Comparison of ENCODE assay signal across 12 mouse cellular contexts in the genomic region with DNA sequence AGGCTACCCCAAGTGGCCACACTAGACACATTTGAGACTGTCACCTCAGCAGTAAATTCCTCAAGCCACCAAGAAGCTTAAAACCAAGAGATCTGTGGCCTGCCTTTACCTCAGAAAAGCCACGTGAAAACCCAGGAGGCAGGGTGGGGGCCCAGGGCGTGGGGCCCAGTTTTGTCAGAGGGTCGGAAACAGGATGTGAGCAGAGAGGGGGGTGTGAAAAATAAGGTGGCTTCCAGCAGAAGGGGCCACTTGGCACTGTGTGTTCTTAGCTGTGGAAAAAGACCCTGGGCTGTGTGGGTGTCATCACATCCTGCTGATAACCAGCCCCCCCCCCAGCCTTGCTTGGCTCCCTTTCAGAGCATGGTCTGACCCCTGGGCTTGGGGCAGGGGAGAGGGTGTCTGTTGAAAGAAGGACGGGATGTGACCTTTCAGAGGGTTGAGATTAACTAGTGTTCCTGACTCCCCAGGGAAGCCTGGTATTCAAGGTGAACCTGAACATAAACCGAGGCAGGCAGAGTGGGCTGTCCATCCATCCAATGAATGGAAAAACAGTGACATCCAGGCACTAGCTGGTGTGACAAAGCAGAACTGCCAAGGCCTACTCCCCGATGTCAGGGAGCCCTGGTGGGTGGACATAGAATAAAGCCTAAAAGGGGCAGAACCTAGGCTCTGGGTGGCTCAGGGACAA. TPM values are rescaled to one million over a fixed set of nuclear protein-coding genes. Genes with fewer than 3 reads are reported as not detected.
A peak's percentile ranks its signal among the peaks of the same experiment; 100 is the strongest.
DNase-seq lines count a peak whose midpoint lies in the region; ATAC-seq and TF ChIP-seq lines count a peak whose summit lies in the region.
"Had no signal": no experiment of that assay in that cellular context is flagged by ENCODE, and none has a peak within 500 bp of the region (broad histone marks: within the 10 kb centered on the region; RNA-seq: fewer than 3 reads in every experiment).

No protein-coding gene starts in this region.

- H3K9me3 ChIP-seq in stomach, embryonic 16.5 days (replicated peaks; ENCODE audit: control insufficient read depth, low read length): no peaks in the 10 kb centered on the region
- H3K9me3 ChIP-seq in stomach, postnatal 0 days (ENCODE audit: control insufficient read depth, low read length): no peaks in the 10 kb centered on the region
- no peaks in the 10 kb centered on the region for H3K9me3 ChIP-seq in neural tube, embryonic 13.5 days
- H3K9me3 ChIP-seq: neural tube, embryonic 12.5 days had no signal

- no peak overlapping the region for H3K9ac ChIP-seq in stomach, embryonic 16.5 days (ENCODE audit: low read length)
- H3K9ac ChIP-seq in stomach, postnatal 0 days (ENCODE audit: low read length): no peak overlapping the region
- no peak overlapping the region for H3K9ac ChIP-seq in neural tube, embryonic 13.5 days
- H3K9ac ChIP-seq: neural tube, embryonic 12.5 days had no signal

- no peaks in the 10 kb centered on the region for H3K4me1 ChIP-seq in stomach, embryonic 16.5 days (ENCODE audit: control insufficient read depth, insufficient read depth, low read length)
- no peaks in the 10 kb centered on the region for H3K4me1 ChIP-seq in stomach, postnatal 0 days (replicated peaks; ENCODE audit: control insufficient read depth, insufficient read depth)
- H3K4me1 ChIP-seq in neural tube, embryonic 13.5 days (replicated peaks): no peaks in the 10 kb centered on the region
- H3K4me1 ChIP-seq: neural tube, embryonic 12.5 days had no signal

- H3K4me3 ChIP-seq in stomach, embryonic 16.5 days (replicated peaks; ENCODE audit: low read length): no peak overlapping the region
- no peak overlapping the region for H3K4me3 ChIP-seq in stomach, postnatal 0 days (ENCODE audit: low read depth, low read length)
- H3K4me3 ChIP-seq in neural tube, embryonic 13.5 days: no peak overlapping the region
- H3K4me3 ChIP-seq: neural tube, embryonic 12.5 days had no signal

- 64% methylated on average over 6 of the region's 6 CpGs for WGBS in stomach, embryonic 16.5 days
- 77% methylated on average over 6 of the region's 6 CpGs for WGBS in stomach, postnatal 0 days
- WGBS in neural tube, embryonic 13.5 days: 80% methylated on average over 6 of the region's 6 CpGs

- H3K27ac ChIP-seq in stomach, embryonic 16.5 days (ENCODE audit: low read length): 0 out of 2 replicates have a peak overlapping the region, but pooled peaks have one; percentile 9
- no peak overlapping the region for H3K27ac ChIP-seq in stomach, postnatal 0 days (replicated peaks)
- peak overlapping the region; percentile 52; the same call in 1 of the 2 replicates for H3K27ac ChIP-seq in neural tube, embryonic 13.5 days (replicated peaks)
- H3K27ac ChIP-seq: neural tube, embryonic 12.5 days had no signal

- TF ChIP-seq CTCF in stomach, postnatal 0 days (IDR thresholded peaks at IDR 0.05; ENCODE audit: low read depth): no peak

- peak; percentile 37; the same call in 1 of the 2 replicates for ATAC-seq in stomach, embryonic 16.5 days (ENCODE audit: insufficient read depth, low FRiP score)
- ATAC-seq in stomach, postnatal 0 days (ENCODE audit: low FRiP score, low TSS enrichment): no peak
- peak; percentile 46 to 69 for ATAC-seq in hematopoietic stem cell, adult 5-6 weeks (replicated peaks in 1 of 2; ENCODE audit: insufficient read depth in 1 of 2, low FRiP score in 2 of 2, low TSS enrichment in 1 of 2, low read depth in 1 of 2, poor library complexity in 2 of 2, severe bottlenecking in 2 of 2)
- no peak for ATAC-seq in neural tube, embryonic 13.5 days (ENCODE audit: low read depth)
- ATAC-seq: Patski had no signal

- no peaks in the 10 kb centered on the region for H3K36me3 ChIP-seq in stomach, embryonic 16.5 days (ENCODE audit: control insufficient read depth, insufficient read depth, low read length)
- H3K36me3 ChIP-seq in stomach, postnatal 0 days (ENCODE audit: control insufficient read depth, insufficient read depth, low read length): no peaks in the 10 kb centered on the region
- H3K36me3 ChIP-seq in neural tube, embryonic 13.5 days: no peaks in the 10 kb centered on the region
- H3K36me3 ChIP-seq: neural tube, embryonic 12.5 days had no signal

- H3K4me2 ChIP-seq in stomach, embryonic 16.5 days (ENCODE audit: low read depth, low read length): no peak overlapping the region
- no peak overlapping the region for H3K4me2 ChIP-seq in stomach, postnatal 0 days (replicated peaks; ENCODE audit: low read depth)
- H3K4me2 ChIP-seq in neural tube, embryonic 13.5 days: no peak overlapping the region
- H3K4me2 ChIP-seq: neural tube, embryonic 12.5 days had no signal

- no peak for DNase-seq in stomach, postnatal 0 days (ENCODE audit: low spot score)
- no peak for DNase-seq in adrenal gland, postnatal 4 days (ENCODE audit: low spot score in 2 of 2)
- DNase-seq in right cerebral cortex, adult 18-20 months: no peak
- no peak for DNase-seq in c-Kit-positive CD71-positive TER-119-positive erythroid progenitor cells, embryonic 14.5 days (ENCODE audit: low spot score)
- no peak for DNase-seq in MN1 (ENCODE audit: low spot score)

- TF ChIP-seq EP300 in stomach, postnatal 0 days (optimal IDR thresholded peaks at IDR 0.05): no peak

- H3K27me3 ChIP-seq in stomach, embryonic 16.5 days (ENCODE audit: control insufficient read depth, insufficient read depth, low read length): no peaks in the 10 kb centered on the region
- H3K27me3 ChIP-seq in stomach, postnatal 0 days (ENCODE audit: control insufficient read depth, insufficient read depth, low read length): no peaks in the 10 kb centered on the region
- H3K27me3 ChIP-seq in neural tube, embryonic 13.5 days: no peaks in the 10 kb centered on the region
- H3K27me3 ChIP-seq: neural tube, embryonic 12.5 days; Patski had no signal

RNA-seq across cellular contexts. Expression of gene Dusp2, which starts 21.3 kb away (rescaled TPM):
- 2.5 and 2.9 TPM in 2 replicates for polyA plus RNA-seq in stomach, embryonic 16.5 days (2015; fragmentation: Nextera tagmentation; extraction: Ambion mirVana)
- polyA plus RNA-seq in stomach, postnatal 0 days (2015; fragmentation: Nextera tagmentation; extraction: Ambion mirVana): 2.6 and 3.2 TPM in 2 replicates
- 246 and 271 TPM in 2 replicates for total RNA-seq in hematopoietic stem cell, adult 5-6 weeks (2017)
- 7.5 and 9.1 TPM in 2 replicates for polyA plus RNA-seq in neural tube, embryonic 13.5 days (2015; fragmentation: Nextera tagmentation; extraction: Ambion mirVana)
- total RNA-seq in adrenal gland, postnatal 4 days (2021): 1 to 10 TPM; 2.5 to 2.7 TPM

RNA-seq across cellular contexts. Expression of gene Astl, which starts 23.8 kb away (rescaled TPM):
- not detected in 2 replicates for polyA plus RNA-seq in stomach, embryonic 16.5 days (2015; fragmentation: Nextera tagmentation; extraction: Ambion mirVana)
- polyA plus RNA-seq in stomach, postnatal 0 days (2015; fragmentation: Nextera tagmentation; extraction: Ambion mirVana): not detected in 2 replicates
- 0.05 and 0.25 TPM in 2 replicates for total RNA-seq in hematopoietic stem cell, adult 5-6 weeks (2017)
- not detected in 2 replicates for polyA plus RNA-seq in neural tube, embryonic 13.5 days (2015; fragmentation: Nextera tagmentation; extraction: Ambion mirVana)
- not detected for total RNA-seq in adrenal gland, postnatal 4 days (2021)
- total RNA-seq: heart, postnatal 14 days; left cerebral cortex, postnatal 36 days had no signal
- polyA plus RNA-seq: neural tube, embryonic 12.5 days; Patski had no signal

RNA-seq across cellular contexts. Expression of gene Stard7, which starts 44.6 kb away (rescaled TPM):
- 58.8 and 59.4 TPM in 2 replicates for polyA plus RNA-seq in stomach, embryonic 16.5 days (2015; fragmentation: Nextera tagmentation; extraction: Ambion mirVana)
- polyA plus RNA-seq in stomach, postnatal 0 days (2015; fragmentation: Nextera tagmentation; extraction: Ambion mirVana): 57.3 and 62.7 TPM in 2 replicates
- 135 and 142 TPM in 2 replicates for total RNA-seq in hematopoietic stem cell, adult 5-6 weeks (2017)
- 71.7 and 78.6 TPM in 2 replicates for polyA plus RNA-seq in neural tube, embryonic 13.5 days (2015; fragmentation: Nextera tagmentation; extraction: Ambion mirVana)
- total RNA-seq in adrenal gland, postnatal 4 days (2021): 100 to 1,000 TPM; 145 to 149 TPM

RNA-seq across cellular contexts. Expression of gene Adra2b, which starts 48.4 kb away (rescaled TPM):
- 2.4 and 3.6 TPM in 2 replicates for polyA plus RNA-seq in stomach, embryonic 16.5 days (2015; fragmentation: Nextera tagmentation; extraction: Ambion mirVana)
- 0.36 and 0.57 TPM in 2 replicates for polyA plus RNA-seq in stomach, postnatal 0 days (2015; fragmentation: Nextera tagmentation; extraction: Ambion mirVana)
- 0.45 TPM in 1 of 2 replicates, not detected in the other for total RNA-seq in hematopoietic stem cell, adult 5-6 weeks (2017)
- polyA plus RNA-seq in neural tube, embryonic 13.5 days (2015; fragmentation: Nextera tagmentation; extraction: Ambion mirVana): 0.32 and 0.45 TPM in 2 replicates
- 1 to 10 TPM; 2.3 to 5.0 TPM for total RNA-seq in adrenal gland, postnatal 4 days (2021)
- polyA plus RNA-seq: Patski had no signal

Comparison
In these comparisons a context has a peak if more than half of its experiments do, and no peak if none do; other contexts are left out.
1. ATAC-seq: peak in stomach, embryonic 16.5 days (single experiment) and hematopoietic stem cell, adult 5-6 weeks (2 of 2); none in stomach, postnatal 0 days (single experiment) and neural tube, embryonic 13.5 days (single experiment).